Mouse (Mus musculus): ENCODE data around the gene Tut1.
"Not testable (repeated sequence)": the region's sequence is repeated elsewhere in the genome, so short reads cannot be mapped to it uniquely, and the experiment has no call there.

Gene Tut1

DNA sequence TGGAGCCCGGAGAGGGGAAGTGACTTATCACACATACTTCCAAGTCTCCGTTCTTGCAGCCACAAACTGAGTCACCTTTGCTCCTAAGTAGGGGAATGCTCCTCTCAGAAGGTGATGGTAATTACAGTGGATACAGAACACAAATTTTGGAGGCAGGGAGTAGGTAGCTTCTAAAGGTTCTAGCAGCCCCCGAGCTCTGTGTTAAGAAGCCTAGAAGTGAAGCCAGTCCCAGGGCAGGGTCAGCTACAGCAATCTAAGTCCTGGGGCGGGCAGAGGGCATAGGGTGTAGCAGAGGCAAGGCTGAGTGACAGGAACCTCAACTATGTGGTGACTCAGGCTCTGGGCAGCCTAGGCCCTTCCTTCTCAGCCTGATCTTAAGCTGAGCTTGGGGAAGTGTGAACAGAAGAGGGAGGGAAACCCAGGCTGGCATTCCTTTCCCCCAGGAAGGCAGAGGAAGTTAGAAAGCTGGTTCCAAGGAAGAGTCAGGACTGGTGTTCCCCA lies 29.6 kb downstream of the Tut1 start:
- DNase-seq (ENCODE audit: low spot score): no peak

DNA sequence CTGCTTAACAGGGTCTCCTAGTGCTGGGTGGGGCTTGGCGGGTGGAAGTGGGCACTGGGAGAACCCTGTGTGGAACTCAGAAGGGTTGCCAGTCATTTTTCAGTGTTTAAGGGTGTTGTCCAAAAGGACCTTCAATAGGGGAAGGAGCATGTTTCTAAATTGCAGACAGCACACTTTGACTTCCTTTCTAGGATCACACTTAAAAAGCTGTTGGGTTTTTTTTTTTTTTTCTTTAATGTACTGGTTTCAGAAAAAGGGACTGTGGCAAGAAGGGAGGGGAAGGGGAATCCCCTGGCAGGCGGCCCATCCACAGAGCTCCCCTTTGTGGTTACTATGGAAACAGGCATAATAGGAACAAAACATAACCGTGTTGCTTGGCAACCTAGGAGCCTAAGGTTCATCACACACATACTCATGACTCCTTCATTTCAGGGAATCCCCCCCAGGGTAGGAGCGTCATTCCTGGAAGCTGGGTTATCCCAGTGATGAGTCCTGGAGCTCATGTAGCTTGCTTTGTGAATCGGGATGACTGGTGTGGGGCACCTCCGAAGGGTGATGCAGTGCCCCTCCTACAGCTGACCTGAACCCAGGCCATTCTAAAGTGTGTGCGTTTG lies 30.7 kb downstream of the Tut1 start:
- no peak for DNase-seq (ENCODE audit: low spot score)

DNA sequence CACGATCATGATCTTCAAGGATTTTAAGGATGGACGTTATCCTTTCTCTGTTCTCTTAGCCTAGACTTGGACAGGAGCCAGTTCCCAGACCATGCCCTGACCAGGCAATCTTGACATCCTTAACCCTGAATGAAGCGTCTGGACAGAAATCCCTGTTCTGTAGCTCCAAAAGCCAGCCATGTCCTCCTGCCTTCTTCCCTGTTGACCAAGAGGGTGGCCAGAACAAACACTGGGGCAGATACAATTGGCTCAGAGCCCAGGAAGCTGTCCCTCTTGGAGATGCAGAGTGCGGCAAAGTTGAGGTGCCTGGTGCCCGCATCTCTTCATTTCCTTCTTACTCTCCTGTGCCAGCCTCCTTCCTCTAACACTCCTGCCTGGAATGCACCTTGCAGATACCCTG lies 32.2 kb downstream of the Tut1 start:
- DNase-seq (ENCODE audit: low spot score): no peak

GRCm38 (mm10) chr19:8987816-8988215 lies 34.2 kb downstream of the Tut1 start:
- no peak for DNase-seq (ENCODE audit: low spot score)

GRCm38 (mm10) chr19:8988346-8989065 lies 34.9 kb downstream of the Tut1 start:
- no peak for DNase-seq (ENCODE audit: low spot score)

DNA sequence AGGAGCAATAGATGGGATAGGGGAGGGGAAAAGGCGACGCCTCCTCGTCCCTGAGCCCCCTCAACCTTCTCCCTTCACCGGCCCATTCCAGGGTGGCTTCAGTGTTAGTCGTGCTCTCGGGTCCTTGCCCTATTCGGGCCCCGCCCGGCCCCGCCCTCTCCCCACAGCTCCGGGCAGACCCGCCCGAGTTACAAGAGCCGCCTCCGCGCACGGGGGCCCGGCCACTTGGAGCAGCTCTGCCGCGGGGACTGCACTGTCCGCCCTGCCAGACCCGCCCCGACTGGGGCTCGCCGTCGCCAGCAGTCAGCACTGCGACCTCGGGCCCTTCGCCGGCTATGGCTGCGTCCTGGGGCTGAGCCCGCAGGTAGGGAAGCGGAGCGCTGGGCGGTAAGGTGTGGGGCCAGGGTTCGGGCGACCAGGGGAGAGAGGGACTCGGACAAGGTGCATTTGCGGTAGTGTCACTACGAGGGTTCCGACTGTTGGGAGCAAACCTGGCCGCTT lies 35.5 kb downstream of the Tut1 start, which contains the start of gene Ahnak:
Gene Ahnak, plus strand, starts transcription at position 219 of the 501 bp plus-strand sequence.
- DNase-seq (ENCODE audit: low spot score): no peak

DNA sequence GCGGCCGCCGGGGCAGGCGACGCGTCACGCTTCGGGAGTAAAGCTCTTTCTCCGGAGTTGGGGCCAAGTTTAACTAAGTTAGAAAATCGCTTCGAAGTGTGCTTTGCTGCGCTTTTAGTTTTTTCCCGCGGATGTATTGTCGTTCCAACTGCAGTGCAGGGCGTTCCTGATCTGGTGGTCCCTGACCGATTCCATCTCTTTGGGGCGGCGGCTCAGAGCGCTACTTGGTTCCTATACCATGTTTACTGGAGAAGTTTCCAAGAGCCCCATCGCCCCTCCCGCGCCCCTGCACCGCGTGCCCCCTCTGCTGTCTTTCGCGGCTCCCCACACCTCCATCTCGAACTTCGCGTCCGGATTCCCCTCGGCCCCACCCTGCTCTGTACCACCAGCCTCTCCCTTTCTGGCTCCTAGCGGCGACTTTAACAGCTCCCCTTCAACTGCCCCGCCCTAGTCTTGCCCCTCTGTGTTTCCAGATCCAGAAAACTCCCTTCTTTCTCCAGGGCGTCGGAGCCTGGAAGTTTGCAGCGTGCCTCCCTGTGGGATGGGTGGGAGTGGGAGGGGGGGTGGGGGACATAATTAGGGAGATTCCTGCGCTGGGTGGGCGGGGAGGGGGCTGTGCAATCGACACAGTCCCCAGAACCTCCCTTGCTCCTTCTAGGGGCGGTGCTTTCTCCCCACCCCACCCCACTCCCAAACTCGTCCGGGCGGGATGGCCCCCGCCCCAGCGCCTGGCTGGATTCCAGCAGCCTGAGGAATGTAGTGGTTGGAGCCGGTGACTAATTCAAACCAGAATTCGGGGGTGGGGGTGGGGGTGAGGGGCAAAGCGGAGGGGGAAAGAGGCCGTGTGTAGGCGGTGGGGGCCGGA lies 36.2 kb downstream of the Tut1 start:
- DNase-seq (ENCODE audit: low spot score): no peak

DNA sequence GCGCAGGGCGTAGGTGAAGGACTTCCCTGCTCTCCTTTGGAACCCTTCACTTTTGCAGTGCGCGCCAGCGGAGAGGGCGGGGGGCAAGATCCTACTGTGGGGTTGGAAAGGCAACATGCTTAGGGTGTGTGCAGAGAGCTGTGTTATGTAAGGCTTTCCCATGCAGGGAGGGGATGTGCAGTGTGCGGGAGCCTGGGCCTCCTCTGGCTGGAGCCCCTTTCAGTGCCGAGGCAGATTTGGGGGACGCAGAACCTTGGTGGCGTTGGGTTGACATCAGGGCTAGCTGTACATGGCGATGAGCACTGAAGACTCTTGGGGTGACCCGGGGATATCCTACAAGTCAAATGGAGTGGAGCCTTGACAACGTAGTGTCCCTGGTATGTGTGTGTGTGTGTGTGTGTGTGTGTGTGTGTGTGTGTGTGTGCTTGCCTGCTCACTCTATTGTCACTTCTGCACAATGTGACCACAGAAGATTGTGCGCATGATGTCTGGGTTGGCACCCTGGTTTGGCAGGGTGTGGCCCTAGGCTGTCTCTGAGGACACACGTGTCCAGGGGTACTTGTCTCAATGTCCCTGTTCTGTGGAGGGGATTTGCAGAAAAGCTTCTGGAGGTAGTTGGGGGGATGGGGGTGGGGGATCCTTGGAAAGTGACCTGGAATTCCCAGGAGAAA lies 36.9 kb downstream of the Tut1 start:
- DNase-seq (ENCODE audit: low spot score): no peak

- DNase-seq (ENCODE audit: low spot score): no peak
Observed at GRCm38 (mm10) chr19:8991245-8991870, 37.7 kb downstream of the Tut1 start.

DNA sequence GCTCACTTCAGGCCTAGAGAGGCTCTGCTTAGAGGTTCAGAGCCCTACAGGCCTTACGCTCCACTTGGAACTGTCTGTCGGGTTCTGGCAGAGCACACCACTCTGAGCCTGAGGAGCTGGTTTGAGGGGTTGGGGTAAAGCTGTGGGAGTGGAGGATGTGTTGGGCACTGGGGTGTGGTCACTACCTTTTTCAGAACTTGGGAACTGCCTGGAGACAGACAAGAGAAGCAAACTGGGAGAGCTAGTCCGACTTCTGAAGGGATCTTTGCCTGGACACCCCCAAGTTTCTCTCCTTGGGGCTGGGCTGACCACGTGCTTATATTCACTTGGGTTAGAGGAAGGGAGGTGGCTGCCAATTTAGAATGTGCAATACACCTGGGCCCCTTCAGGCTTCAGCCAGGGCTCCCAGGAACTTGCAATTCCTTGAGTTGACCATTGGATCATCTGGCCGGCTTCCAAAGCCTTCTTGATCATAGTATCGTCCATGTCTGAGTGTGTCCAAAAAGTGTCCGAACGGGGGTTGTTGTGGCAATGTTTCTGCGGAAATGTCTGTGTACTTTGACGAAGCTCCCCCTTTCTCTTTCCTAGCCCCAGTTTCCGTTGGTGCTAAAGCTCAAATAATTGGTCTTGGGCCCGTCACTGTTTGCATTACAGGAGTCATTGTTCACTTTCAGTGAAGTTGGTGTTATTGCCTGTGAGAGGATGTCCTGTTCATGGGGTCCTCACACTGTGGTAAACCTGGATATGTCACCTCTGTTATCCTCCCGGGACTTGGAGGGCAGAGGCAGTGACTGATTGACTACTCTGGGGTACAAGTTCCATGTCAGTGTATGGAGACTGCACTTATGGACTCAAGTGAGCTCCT lies 38.5 kb downstream of the Tut1 start:
- no peak for DNase-seq (ENCODE audit: low spot score)

DNA sequence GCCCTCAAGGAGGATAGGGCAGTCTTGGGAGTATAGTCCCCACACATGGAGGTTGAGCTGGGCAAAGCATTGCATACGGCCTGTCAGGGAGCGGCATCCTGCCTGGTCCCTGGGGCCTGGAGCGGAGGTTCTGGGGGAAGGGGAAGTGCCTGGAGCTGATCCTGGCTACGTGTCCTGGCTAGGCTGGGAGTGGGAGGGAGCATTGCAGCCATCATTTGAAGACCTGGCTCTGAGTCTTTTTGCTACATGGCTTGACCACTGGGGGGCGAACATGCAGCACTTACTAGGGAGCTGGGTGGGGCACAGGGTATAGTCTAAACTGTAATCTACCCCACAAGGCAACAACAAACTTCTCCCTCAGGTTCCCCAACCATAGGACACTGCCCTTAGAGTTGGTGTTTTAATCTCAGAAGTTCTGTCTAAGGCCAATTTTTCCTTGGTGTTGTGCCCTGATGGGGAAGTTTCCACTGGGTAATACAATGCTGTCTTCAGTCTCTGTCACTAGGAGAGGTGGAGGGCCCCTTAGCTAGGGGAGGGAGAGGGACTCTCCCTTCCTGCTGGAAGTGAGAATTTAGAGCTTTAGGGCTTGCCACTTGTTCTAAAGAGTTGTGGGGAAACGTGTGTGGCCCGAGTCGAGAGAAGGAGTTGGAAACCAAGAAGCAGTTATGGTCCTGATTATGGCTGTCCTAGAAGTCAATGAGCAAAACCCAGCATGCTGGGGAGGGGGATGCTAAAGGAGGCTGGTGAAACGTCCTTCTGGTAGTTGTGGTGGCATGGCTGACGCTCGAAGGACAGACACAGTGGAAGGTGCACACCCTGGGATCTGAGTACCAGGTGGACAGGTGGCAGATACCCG lies 39.4 kb downstream of the Tut1 start:
- DNase-seq (ENCODE audit: low spot score): no peak

DNA sequence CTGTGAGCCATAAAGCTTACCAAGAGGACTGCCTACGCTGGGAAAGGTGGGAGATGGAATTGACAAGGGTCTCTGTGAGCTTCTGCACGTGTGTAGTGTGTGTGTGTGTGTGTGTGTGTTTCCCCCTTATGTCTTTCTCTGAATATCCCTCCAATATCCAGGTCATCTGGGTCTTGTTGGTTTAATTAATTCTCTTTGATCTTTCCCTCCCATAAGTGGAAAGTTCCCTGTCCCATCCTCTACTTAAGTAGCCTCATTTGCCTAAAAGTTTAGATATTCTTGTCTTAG lies 39.9 kb downstream of the Tut1 start:
- DNase-seq (ENCODE audit: low spot score): no peak

GRCm38 (mm10) chr19:8994813-8995607 lies 41.4 kb downstream of the Tut1 start:
- DNase-seq (ENCODE audit: low spot score): no peak

DNA sequence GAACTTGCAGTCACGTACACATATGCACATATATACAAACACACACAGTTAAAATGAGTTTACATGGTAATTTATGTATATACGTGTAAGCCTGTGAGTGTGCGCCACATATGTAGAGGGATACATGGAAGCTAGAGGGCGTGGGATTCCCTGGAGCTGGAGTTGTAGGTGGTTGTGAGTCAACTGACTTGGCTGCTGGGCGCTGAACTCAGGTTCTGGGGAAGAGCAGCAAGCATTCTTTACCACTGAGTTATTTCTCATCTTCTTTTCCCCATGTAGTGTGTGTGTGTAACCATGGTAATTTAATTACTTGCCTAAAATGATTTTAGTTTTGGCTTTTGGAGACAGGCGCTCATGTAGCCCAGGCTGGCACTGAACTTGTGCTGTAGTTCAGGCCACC lies 43.0 kb downstream of the Tut1 start:
- no peak for DNase-seq (ENCODE audit: low spot score)

- DNase-seq (ENCODE audit: low spot score): peak; percentile 51
Observed at GRCm38 (mm10) chr19:8997546-8997945, 43.9 kb downstream of the Tut1 start.

GRCm38 (mm10) chr19:8998546-8998945 lies 44.9 kb downstream of the Tut1 start:
- DNase-seq (ENCODE audit: low spot score): no peak

- no peak for DNase-seq (ENCODE audit: low spot score)
Observed at GRCm38 (mm10) chr19:8999223-8999622, 45.6 kb downstream of the Tut1 start.

DNA sequence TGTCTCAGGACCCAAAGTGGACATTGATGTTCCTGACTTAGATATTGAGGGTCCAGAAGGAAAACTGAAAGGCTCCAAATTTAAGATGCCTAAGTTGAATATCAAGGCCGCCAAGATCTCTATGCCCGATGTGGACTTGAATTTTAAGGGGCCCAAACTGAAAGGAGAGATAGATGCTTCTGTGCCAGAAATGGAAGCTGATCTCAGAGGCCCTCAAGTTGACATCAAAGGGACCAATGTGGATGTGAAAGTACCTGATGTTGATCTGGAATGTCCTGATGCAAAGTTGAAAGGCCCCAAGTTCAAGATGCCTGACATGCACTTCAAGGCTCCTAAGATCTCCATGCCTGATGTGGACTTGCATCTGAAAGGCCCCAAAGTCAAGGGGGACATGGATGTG lies 53.3 kb downstream of the Tut1 start:
- not testable (repeated sequence) for DNase-seq (ENCODE audit: low spot score)
